In genomic region chr7:43282459-43282858, GRCm38 (mm10) we compare ENCODE assay signal across 10 mouse cellular contexts. TPM values are rescaled to one million over a fixed set of nuclear protein-coding genes. Genes with fewer than 3 reads are reported as not detected.
DNase-seq lines count a peak whose midpoint lies in the region; ATAC-seq and TF ChIP-seq lines count a peak whose summit lies in the region.
"Had no signal": no experiment of that assay in that cellular context is flagged by ENCODE, and none has a peak within 500 bp of the region (broad histone marks: within the 10 kb centered on the region; RNA-seq: fewer than 3 reads in every experiment).

No protein-coding gene starts in this region.

- ATAC-seq in midbrain, embryonic 11.5 days (ENCODE audit: low FRiP score): 0 out of 2 replicates have a peak, but pooled peaks have one; percentile 28
- ATAC-seq in hindbrain, embryonic 16.5 days: peak; percentile 40; the same call in 1 of the 2 replicates
- ATAC-seq in neural tube, embryonic 15.5 days (ENCODE audit: low FRiP score): peak; percentile 29

- TF ChIP-seq CTCF in heart, adult 2 months (IDR thresholded peaks at IDR 0.05): no peak

- no peaks in the 10 kb centered on the region for H3K9me3 ChIP-seq in midbrain, embryonic 11.5 days (ENCODE audit: control insufficient read depth, low read length)
- no peaks in the 10 kb centered on the region; the same call in 1 of the 2 replicates for H3K9me3 ChIP-seq in midbrain, embryonic 10.5 days (replicated peaks)
- H3K9me3 ChIP-seq in hindbrain, embryonic 16.5 days (ENCODE audit: control insufficient read depth, low read length): no peaks in the 10 kb centered on the region
- no peaks in the 10 kb centered on the region for H3K9me3 ChIP-seq in neural tube, embryonic 15.5 days (replicated peaks)
- H3K9me3 ChIP-seq: kidney, embryonic 15.5 days; limb, embryonic 13.5 days had no signal

- TF ChIP-seq EP300 in heart, adult 2 months (IDR thresholded peaks at IDR 0.05; ENCODE audit: insufficient read depth, low read depth, low read length): no peak

- no peak overlapping the region for H3K9ac ChIP-seq in heart, adult 2 months (ENCODE audit: low read depth, low read length)
- H3K9ac ChIP-seq in midbrain, embryonic 11.5 days (ENCODE audit: low read length): no peak overlapping the region
- no peak overlapping the region for H3K9ac ChIP-seq in hindbrain, embryonic 16.5 days (ENCODE audit: low read depth, low read length)
- no peak overlapping the region for H3K9ac ChIP-seq in neural tube, embryonic 15.5 days (replicated peaks)

- H3K36me3 ChIP-seq in heart, adult 2 months (ENCODE audit: control insufficient read depth, insufficient read depth, low read length): no peaks in the 10 kb centered on the region
- no peaks in the 10 kb centered on the region for H3K36me3 ChIP-seq in midbrain, embryonic 11.5 days (ENCODE audit: control insufficient read depth, insufficient read depth, low read length)
- H3K36me3 ChIP-seq in midbrain, embryonic 10.5 days: no peaks in the 10 kb centered on the region
- H3K36me3 ChIP-seq in hindbrain, embryonic 16.5 days (ENCODE audit: control insufficient read depth, insufficient read depth, low read length): no peaks in the 10 kb centered on the region
- H3K36me3 ChIP-seq in neural tube, embryonic 15.5 days: no peaks in the 10 kb centered on the region
- H3K36me3 ChIP-seq: kidney, embryonic 15.5 days; limb, embryonic 13.5 days had no signal

- H3K79me2 ChIP-seq in heart, adult 2 months (replicated peaks; ENCODE audit: control insufficient read depth, insufficient read depth, low read length): no peaks in the 10 kb centered on the region

- no peak for TF ChIP-seq POLR2A in heart, adult 2 months (IDR thresholded peaks at IDR 0.05; ENCODE audit: insufficient read depth, low read depth, low read length)

- H3K27ac ChIP-seq in heart, adult 2 months: peak overlapping the region; percentile 45; the same call in 1 of the 2 replicates
- H3K27ac ChIP-seq in midbrain, embryonic 11.5 days (ENCODE audit: low read depth, low read length): no peak overlapping the region
- no peak overlapping the region for H3K27ac ChIP-seq in midbrain, embryonic 10.5 days (replicated peaks)
- no peak overlapping the region for H3K27ac ChIP-seq in hindbrain, embryonic 16.5 days (ENCODE audit: low read depth, low read length)
- no peak overlapping the region for H3K27ac ChIP-seq in neural tube, embryonic 15.5 days (replicated peaks)
- H3K27ac ChIP-seq: kidney, embryonic 15.5 days; limb, embryonic 13.5 days had no signal

- H3K4me1 ChIP-seq in heart, adult 2 months (ENCODE audit: control insufficient read depth, insufficient read depth, low read length): peaks cover 8% of the 10 kb centered on the region
- H3K4me1 ChIP-seq in midbrain, embryonic 11.5 days (ENCODE audit: control insufficient read depth, insufficient read depth, low read length): no peaks in the 10 kb centered on the region
- no peaks in the 10 kb centered on the region for H3K4me1 ChIP-seq in midbrain, embryonic 10.5 days
- no peaks in the 10 kb centered on the region for H3K4me1 ChIP-seq in hindbrain, embryonic 16.5 days (ENCODE audit: control insufficient read depth, insufficient read depth, low read depth, low read length)
- H3K4me1 ChIP-seq in neural tube, embryonic 15.5 days: no peaks in the 10 kb centered on the region
- H3K4me1 ChIP-seq: limb, embryonic 13.5 days had no signal

- no peak overlapping the region for H3K4me2 ChIP-seq in midbrain, embryonic 11.5 days
- H3K4me2 ChIP-seq in hindbrain, embryonic 16.5 days (ENCODE audit: low read length): no peak overlapping the region; the same call in 1 of the 2 replicates
- no peak overlapping the region for H3K4me2 ChIP-seq in neural tube, embryonic 15.5 days

- no peak for DNase-seq in heart, adult 2 months
- DNase-seq in heart, adult 9 months (ENCODE audit: low spot score in 2 of 2): no peak
- DNase-seq in midbrain, embryonic 11.5 days (ENCODE audit: low spot score, missing footprints): no peak
- DNase-seq in midbrain, embryonic 10.5 days (ENCODE audit: low spot score): no peak
- DNase-seq in ovary, postnatal 36 days (ENCODE audit: low spot score): no peak
- no peak for DNase-seq in kidney, postnatal 14 days

- intact Hi-C loops in heart, adult 2 months (cut with DNase I): loop anchor here (2.0 to 10.0 kb wide), 2 partner anchors 94 to 182 kb away; partner anchors contain the start of gene Vsig10l

- H3K4me3 ChIP-seq in heart, adult 2 months: no peak overlapping the region
- no peak overlapping the region for H3K4me3 ChIP-seq in midbrain, embryonic 11.5 days (ENCODE audit: low read depth, low read length)
- H3K4me3 ChIP-seq in midbrain, embryonic 10.5 days: no peak overlapping the region
- H3K4me3 ChIP-seq in hindbrain, embryonic 16.5 days (ENCODE audit: low read length): no peak overlapping the region
- no peak overlapping the region for H3K4me3 ChIP-seq in neural tube, embryonic 15.5 days (replicated peaks)

- H3K27me3 ChIP-seq in heart, adult 2 months (ENCODE audit: control insufficient read depth, insufficient read depth, low read length): no peaks in the 10 kb centered on the region
- H3K27me3 ChIP-seq in midbrain, embryonic 11.5 days (ENCODE audit: control insufficient read depth, insufficient read depth, low read length): no peaks in the 10 kb centered on the region
- H3K27me3 ChIP-seq in midbrain, embryonic 10.5 days (ENCODE audit: low read depth, poor library complexity, severe bottlenecking): no peaks in the 10 kb centered on the region
- H3K27me3 ChIP-seq in hindbrain, embryonic 16.5 days (replicated peaks; ENCODE audit: control insufficient read depth, insufficient read depth, low read length): no peaks in the 10 kb centered on the region
- H3K27me3 ChIP-seq in neural tube, embryonic 15.5 days (replicated peaks): no peaks in the 10 kb centered on the region
- H3K27me3 ChIP-seq: kidney, embryonic 15.5 days; limb, embryonic 13.5 days had no signal

- 53% methylated on average over 2 of the region's 3 CpGs for WGBS in heart, adult 2 months
- WGBS in midbrain, embryonic 11.5 days: 71% methylated on average over 3 of the region's 3 CpGs
- whole genome bisulfite sequencing in midbrain, embryonic 10.5 days: 86% methylated on average over 2 of the region's 3 CpGs
- 88% methylated on average over 3 of the region's 3 CpGs for WGBS in hindbrain, embryonic 16.5 days
- WGBS in neural tube, embryonic 15.5 days: 85% methylated on average over 3 of the region's 3 CpGs

RNA-seq across cellular contexts. Expression of gene Zfp715, which starts 30.6 kb away (rescaled TPM):
- total RNA-seq in heart, adult 2 months (2021): 10 to 100 TPM; 11.5 to 15.1 TPM
- polyA plus RNA-seq in heart, adult 2 months (2012; rRNA removed): 6.6 and 11.0 TPM in 2 replicates
- 14.9 and 15.7 TPM in 2 replicates for polyA plus RNA-seq in midbrain, embryonic 11.5 days (2014; fragmentation: Nextera tagmentation; extraction: Ambion mirVana)
- polyA plus RNA-seq in midbrain, embryonic 10.5 days (2016; fragmentation: Nextera tagmentation; extraction: Ambion mirVana): 10.5 and 11.2 TPM in 2 replicates
- 19.3 and 23.1 TPM in 2 replicates for polyA plus RNA-seq in hindbrain, embryonic 16.5 days (2015; fragmentation: Nextera tagmentation; extraction: Ambion mirVana)
- polyA plus RNA-seq in neural tube, embryonic 15.5 days (2015; fragmentation: Nextera tagmentation; extraction: Ambion mirVana): 17.8 and 18.6 TPM in 2 replicates
